Mouse (Mus musculus) forebrain, embryonic 15.5 days (tissue): ENCODE data around the gene Psmb3. TPM values are rescaled to one million over a fixed set of nuclear protein-coding genes. Genes with fewer than 3 reads are reported as not detected.
"Not testable (repeated sequence)": the region's sequence is repeated elsewhere in the genome, so short reads cannot be mapped to it uniquely, and the experiment has no call there.

Experiments
- ATAC-seq: fragments of 200-750 bp; cut with Nextera tagmentation; replicated peaks from 2 replicates; pipeline ENCODE4 v1.8.0; 2017; ENCODE audit warnings: mild to moderate bottlenecking, moderate TSS enrichment, moderate library complexity
- H3K27ac ChIP-seq: fragments of 300-500 bp; sonication (generic); replicated peaks from 2 replicates; pipeline ENCODE4 v1.5.1; 2015; ENCODE audit warnings: mild to moderate bottlenecking, inconsistent platforms
- H3K27me3 ChIP-seq: fragments of 300-500 bp; sonication (generic); 2 replicates; pipeline ENCODE4 v1.6.1; 2015; ENCODE audit warnings: inconsistent platforms
- H3K36me3 ChIP-seq: fragments of 300-500 bp; sonication (generic); 2 replicates; pipeline ENCODE4 v1.6.1; 2015; ENCODE audit warnings: mild to moderate bottlenecking, inconsistent platforms
- H3K4me1 ChIP-seq: fragments of 300-500 bp; sonication (generic); 2 replicates; pipeline ENCODE4 v1.6.1; 2015; ENCODE audit warnings: inconsistent platforms
- H3K4me2 ChIP-seq: fragments of 300-500 bp; sonication (generic); replicated peaks from 2 replicates; pipeline ENCODE4 v1.6.1; 2015; ENCODE audit warnings: mild to moderate bottlenecking, inconsistent platforms
- H3K4me3 ChIP-seq: fragments of 300-500 bp; sonication (generic); 2 replicates; pipeline ENCODE4 v1.5.1; 2015; ENCODE audit warnings: mild to moderate bottlenecking, inconsistent platforms
- H3K9ac ChIP-seq: fragments of 300-500 bp; sonication (generic); replicated peaks from 2 replicates; pipeline ENCODE4 v1.6.1; 2015; ENCODE audit warnings: mild to moderate bottlenecking, inconsistent platforms
- H3K9me3 ChIP-seq: fragments of 300-500 bp; sonication (generic); 2 replicates; pipeline ENCODE4 v1.6.1; 2016; ENCODE audit warnings: inconsistent platforms
- WGBS: fragments of 180-500 bp; shearing (Covaris S2); methylation state at CpG from one replicate; pipeline ENCODE4 v1.1.7; 2015; ENCODE audit warnings: mixed read lengths; 5-methylcytosine and 5-hydroxymethylcytosine counted together
- polyA plus RNA-seq: library from polyadenylated mRNA; unstranded; fragments of >200 nt; fragmentation: Nextera tagmentation; extraction: Ambion mirVana; gene quantifications from 2 replicates; pipeline ENCODE4 v1.2.1, GENCODE M21; 2015

The Psmb3 gene
- polyA plus RNA-seq, 1 experiment from 2014 or later, result 460 TPM

GRCm38 (mm10) chr11:97698741-97699611 is 4.2 kb upstream of the Psmb3 start:
- under 1% methylated on average over 55 of the region's 63 CpGs for WGBS
- no peaks in the 10 kb centered on the region for H3K27me3 ChIP-seq
- H3K4me1 ChIP-seq, result peaks cover 59% of the 10 kb centered on the region
- H3K27ac ChIP-seq, result peak overlapping the region; percentile 98
- no peak; the same call in 1 of the 2 replicates for ATAC-seq
- H3K9me3 ChIP-seq, result no peaks in the 10 kb centered on the region
- no peaks in the 10 kb centered on the region for H3K36me3 ChIP-seq
- peak overlapping the region; percentile 93 for H3K4me3 ChIP-seq
- peak overlapping the region; percentile 97 for H3K9ac ChIP-seq
- H3K4me2 ChIP-seq, result peak overlapping the region; percentile 82

DNA sequence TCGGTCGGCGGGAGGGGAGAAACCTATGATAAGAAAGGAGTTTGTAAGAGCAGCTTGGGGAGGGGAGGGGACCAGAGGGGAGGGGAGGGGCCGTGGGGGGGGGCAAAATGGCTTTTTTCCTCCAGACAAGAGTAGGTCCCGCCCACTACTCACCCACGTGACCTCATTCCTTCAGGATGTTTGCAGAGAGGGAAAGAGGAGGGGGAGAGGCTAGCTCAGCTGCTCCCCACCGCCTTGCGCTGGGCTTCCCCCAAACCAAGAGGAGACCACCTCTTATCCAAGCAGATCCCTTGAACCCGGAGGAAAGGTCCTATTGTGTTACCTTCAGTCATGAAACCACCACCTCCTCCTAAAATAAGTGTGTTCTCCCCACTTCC is 3.6 kb upstream of the Psmb3 start:
- Histone ChIP-seq H3K9me3 (no peaks in the 10 kb centered on the region), H3K9ac (peak overlapping the region; percentile 97), H3K4me3 (peak overlapping the region; percentile 93), H3K27me3 (no peaks in the 10 kb centered on the region), H3K4me2 (peak overlapping the region; percentile 74), H3K36me3 (no peaks in the 10 kb centered on the region), H3K27ac (peak overlapping the region; percentile 98), H3K4me1 (peaks cover 59% of the 10 kb centered on the region)
- peak; percentile 14 for ATAC-seq
- 1% methylated on average over 6 of the region's 9 CpGs for WGBS

GRCm38 (mm10) chr11:97700003-97700745 is 3.0 kb upstream of the Psmb3 start, which contains the start of gene Pcgf2:
Pcgf2 (minus strand) TSS chr11:97700497.
- ATAC-seq, result peak; percentile 12
- Histone ChIP-seq H3K27ac (peak within 1 kb of the TSS; percentile 98), H3K4me1 (peaks cover 56% of the 10 kb centered on the region), H3K4me3 (peak within 1 kb of the TSS; percentile 93), H3K9me3 (no peaks in the 10 kb centered on the region), H3K9ac (peak within 1 kb of the TSS; percentile 97), H3K27me3 (no peaks in the 10 kb centered on the region), H3K36me3 (no peaks in the 10 kb centered on the region), H3K4me2 (peak within 1 kb of the TSS; percentile 82)
- under 1% methylated on average over 85 of the region's 85 CpGs for WGBS

GRCm38 (mm10) chr11:97700746-97701580 is 2.2 kb upstream of the Psmb3 start:
- Histone ChIP-seq H3K9me3 (no peaks in the 10 kb centered on the region), H3K9ac (peak overlapping the region; percentile 97), H3K4me3 (peak overlapping the region; percentile 93), H3K4me2 (peak overlapping the region; percentile 74), H3K27ac (peak overlapping the region; percentile 98), H3K27me3 (no peaks in the 10 kb centered on the region), H3K36me3 (peaks cover 2% of the 10 kb centered on the region; the same call in 1 of the 2 replicates), H3K4me1 (peaks cover 48% of the 10 kb centered on the region)
- WGBS, result 17% methylated on average over 30 of the region's 30 CpGs
- no peak for ATAC-seq

- Histone ChIP-seq H3K9me3 (no peaks in the 10 kb centered on the region), H3K4me1 (peaks cover 40% of the 10 kb centered on the region), H3K36me3 (peaks cover 10% of the 10 kb centered on the region), H3K4me2 (peak overlapping the region; percentile 74), H3K9ac (0 out of 2 replicates have a peak overlapping the region, but pooled peaks have one; percentile 59), H3K27ac (peak overlapping the region; percentile 98), H3K4me3 (peak overlapping the region; percentile 93), H3K27me3 (no peaks in the 10 kb centered on the region)
- ATAC-seq, result no peak
- WGBS, result 43% methylated on average over 15 of the region's 15 CpGs
Observed at GRCm38 (mm10) chr11:97701581-97702392, 1.4 kb upstream of the Psmb3 start.

- H3K36me3 ChIP-seq, result peaks cover 16% of the 10 kb centered on the region
- under 1% methylated on average over 24 of the region's 24 CpGs for WGBS
- H3K9ac ChIP-seq, result peak overlapping the region; percentile 59
Observed at GRCm38 (mm10) chr11:97702393-97702745, 830 bp upstream of the Psmb3 start.

DNA sequence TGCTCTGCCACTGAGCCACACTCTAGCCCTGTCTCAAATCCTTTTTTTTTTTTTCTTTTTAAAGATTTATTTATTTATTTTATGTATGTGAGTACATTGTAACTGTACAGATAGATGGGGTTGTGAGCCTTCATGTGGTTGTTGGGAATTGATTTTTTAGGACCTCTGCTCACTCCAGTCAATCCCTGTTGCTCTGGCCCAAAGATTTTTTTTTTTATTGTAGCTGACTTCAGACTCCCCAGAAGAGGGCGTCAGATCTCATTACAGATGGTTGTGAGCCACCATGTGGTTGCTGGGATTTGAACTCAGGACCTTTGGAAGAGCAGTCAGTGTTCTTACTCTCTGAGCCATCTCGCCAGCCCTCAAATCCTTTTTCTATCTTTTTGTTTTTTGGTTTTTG is 6.9 kb downstream of the Psmb3 start:
- not testable (repeated sequence) for H3K4me3 ChIP-seq, H3K27me3 ChIP-seq, H3K4me1 ChIP-seq, H3K9me3 ChIP-seq, ATAC-seq, H3K27ac ChIP-seq, H3K4me2 ChIP-seq, H3K9ac ChIP-seq
- peaks cover 59% of the 10 kb centered on the region for H3K36me3 ChIP-seq
- 85% methylated on average over 2 of the region's 2 CpGs for WGBS

More at GRCm38 (mm10) chr11:97702393-97702745, 830 bp upstream of the Psmb3 start:
- H3K27me3 ChIP-seq, result no peaks in the 10 kb centered on the region
- H3K27ac ChIP-seq, result peak overlapping the region; percentile 88
- peaks cover 34% of the 10 kb centered on the region for H3K4me1 ChIP-seq
- peak overlapping the region; percentile 74 for H3K4me2 ChIP-seq
- peak; percentile 4; the same call in 1 of the 2 replicates for ATAC-seq
- no peaks in the 10 kb centered on the region for H3K9me3 ChIP-seq
- peak overlapping the region; percentile 89 for H3K4me3 ChIP-seq

DNA sequence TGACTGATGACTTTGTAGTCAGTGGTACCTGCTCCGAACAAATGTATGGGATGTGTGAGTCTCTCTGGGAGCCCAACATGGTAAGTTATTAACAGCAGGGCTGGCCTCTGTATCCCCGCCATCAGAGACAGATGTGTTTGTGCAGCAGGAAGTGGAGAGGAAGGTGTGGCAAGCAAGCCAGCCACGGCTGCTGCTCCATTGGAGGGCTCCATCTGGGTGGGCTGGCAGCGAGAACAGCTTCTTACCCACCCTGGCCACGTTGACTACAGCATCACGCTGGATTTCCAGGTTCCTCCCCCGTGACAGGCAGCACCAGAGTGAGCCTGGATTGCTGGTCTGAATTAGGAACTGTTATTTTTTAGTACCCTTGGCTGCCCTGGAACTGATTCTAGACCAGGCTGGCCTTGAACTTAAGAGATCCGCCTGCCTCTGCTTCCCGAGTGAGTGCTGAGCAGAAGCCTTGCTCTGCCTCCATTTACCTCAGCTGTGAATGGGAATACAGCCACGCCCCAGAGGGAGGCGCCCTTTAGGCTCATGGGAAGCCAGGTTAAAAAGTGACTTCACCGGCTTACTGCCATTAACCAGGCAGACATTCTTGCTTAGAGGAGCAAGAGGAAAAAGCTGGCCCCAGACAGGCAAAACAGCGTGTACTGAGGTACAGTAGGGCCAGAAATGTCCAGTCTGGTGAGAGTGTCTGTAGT is 8.2 kb downstream of the Psmb3 start:
- 84% methylated on average over 13 of the region's 13 CpGs for WGBS
- H3K36me3 ChIP-seq, result peaks cover 53% of the 10 kb centered on the region

GRCm38 (mm10) chr11:97712286-97712685 is 9.1 kb downstream of the Psmb3 start:
- H3K27me3 ChIP-seq, result no peaks in the 10 kb centered on the region
- peaks cover 44% of the 10 kb centered on the region for H3K36me3 ChIP-seq
- WGBS, result 92% methylated on average over 15 of the region's 15 CpGs
- no peaks in the 10 kb centered on the region for H3K4me1 ChIP-seq
- H3K4me2 ChIP-seq, result no peak overlapping the region
- no peak overlapping the region for H3K27ac ChIP-seq
- no peaks in the 10 kb centered on the region for H3K9me3 ChIP-seq
- no peak overlapping the region for H3K9ac ChIP-seq
- no peak overlapping the region for H3K4me3 ChIP-seq
- ATAC-seq, result no peak

More for the DNA sequence above, 8.2 kb downstream of the Psmb3 start:
- Histone ChIP-seq H3K4me1 (no peaks in the 10 kb centered on the region), H3K9ac (no peak overlapping the region), H3K4me2 (no peak overlapping the region), H3K27me3 (no peaks in the 10 kb centered on the region), H3K9me3 (no peaks in the 10 kb centered on the region), H3K4me3 (no peak overlapping the region), H3K27ac (no peak overlapping the region)
- ATAC-seq, result no peak

DNA sequence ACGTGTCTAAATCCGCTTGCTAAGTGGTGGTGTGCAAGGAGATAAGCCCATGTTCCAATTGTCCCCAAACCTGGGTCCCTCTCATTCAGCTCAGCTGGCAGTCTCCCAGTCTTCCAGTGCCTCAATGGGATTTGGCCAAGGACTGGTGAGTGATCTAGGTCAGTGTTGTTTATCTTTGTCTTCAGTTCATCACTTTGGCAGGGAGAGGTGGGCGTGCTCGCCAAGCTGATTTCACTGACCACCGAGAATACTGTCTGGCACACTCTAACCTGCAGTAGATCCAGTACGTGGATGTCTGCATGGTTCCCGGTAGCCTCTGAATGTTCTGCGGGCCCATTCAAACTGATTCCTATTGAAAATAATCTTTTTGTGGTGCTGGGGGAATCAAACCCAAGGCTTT is 10.7 kb downstream of the Psmb3 start:
- 79% methylated on average over 8 of the region's 8 CpGs for WGBS
- Histone ChIP-seq H3K4me3 (no peak overlapping the region), H3K27me3 (no peaks in the 10 kb centered on the region), H3K27ac (no peak overlapping the region), H3K4me2 (no peak overlapping the region), H3K9ac (no peak overlapping the region), H3K36me3 (peaks cover 49% of the 10 kb centered on the region), H3K4me1 (no peaks in the 10 kb centered on the region), H3K9me3 (no peaks in the 10 kb centered on the region)
- no peak for ATAC-seq
